17 mouse cellular contexts compared by ENCODE assay signal in the genomic region with DNA sequence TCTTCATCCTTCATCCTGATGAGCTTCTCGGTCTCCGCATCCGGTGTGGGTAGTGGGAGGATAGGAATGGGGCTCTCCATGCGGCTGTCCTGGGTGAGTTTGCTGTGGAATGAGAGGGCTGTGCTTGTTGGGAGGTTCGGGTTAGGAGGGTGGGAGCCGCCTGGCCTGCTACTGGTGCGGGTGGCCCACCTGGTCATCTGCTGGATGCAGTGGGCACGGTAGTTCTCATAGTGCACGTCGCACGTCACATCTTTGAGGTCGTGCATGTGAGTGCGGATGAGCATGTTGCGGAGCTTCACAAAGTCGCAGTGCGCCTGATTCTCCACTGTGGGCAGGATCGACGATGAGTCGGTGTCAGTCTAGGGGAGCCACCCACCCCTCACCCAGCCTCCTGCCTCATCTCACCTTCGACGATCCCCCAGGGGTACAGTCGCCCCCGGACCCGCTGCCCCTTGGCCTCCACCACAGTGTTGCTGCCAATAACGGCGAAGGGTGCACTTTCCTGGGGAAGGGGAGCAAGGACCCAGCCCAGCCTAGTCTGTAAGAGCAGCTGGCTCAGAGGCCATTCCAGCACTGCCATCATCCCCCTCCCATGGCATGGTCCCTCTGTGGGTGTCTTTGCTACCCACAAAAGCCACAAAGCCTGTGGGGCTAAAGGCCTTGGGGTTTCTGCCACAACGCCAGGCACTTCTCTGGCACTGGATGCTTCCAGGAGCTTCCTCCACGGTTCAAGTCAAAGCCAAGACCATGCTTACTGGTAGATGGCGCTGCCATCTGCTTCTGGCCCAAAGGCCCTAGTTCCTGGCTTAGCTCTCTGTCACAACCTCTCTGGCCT. TPM values are rescaled to one million over a fixed set of nuclear protein-coding genes. Genes with fewer than 3 reads are reported as not detected.
DNase-seq lines count a peak whose midpoint lies in the region; ATAC-seq and TF ChIP-seq lines count a peak whose summit lies in the region.
"Had no signal": no experiment of that assay in that cellular context is flagged by ENCODE, and none has a peak within 500 bp of the region (broad histone marks: within the 10 kb centered on the region; RNA-seq: fewer than 3 reads in every experiment).

No protein-coding gene starts in this region.

- peaks cover 100% of the 10 kb centered on the region for H3K27me3 ChIP-seq in limb, embryonic 10.5 days (ENCODE audit: low read depth, poor library complexity, severe bottlenecking)
- H3K27me3 ChIP-seq in kidney, embryonic 16.5 days (ENCODE audit: insufficient read depth, low read length), result peaks cover 99% of the 10 kb centered on the region

- no peak for ATAC-seq in CD4-positive, CD25-positive, alpha-beta regulatory T cell, adult 4 months
- no peak for ATAC-seq in kidney, embryonic 16.5 days (ENCODE audit: low FRiP score, low TSS enrichment)
- ATAC-seq: activated CD4-positive, CD25-positive, alpha-beta regulatory T cell, adult 4 months; inflammation-experienced regulatory T-cells, adult 6 months had no signal

- WGBS in limb, embryonic 10.5 days, result 9% methylated on average over 29 of the region's 29 CpGs
- WGBS in kidney, embryonic 16.5 days, result 42% methylated on average over 29 of the region's 29 CpGs

- no peak overlapping the region for H3K4me2 ChIP-seq in kidney, embryonic 16.5 days (replicated peaks; ENCODE audit: low read depth, low read length)

- 0 out of 2 replicates have a peak, but pooled peaks have one; percentile 8 for TF ChIP-seq CTCF in layer of hippocampus, adult 2 months (conservative IDR thresholded peaks at IDR 0.05)

- peak; percentile 19 for DNase-seq in CD4-positive, CD25-positive, alpha-beta regulatory T cell, adult 2 months (ENCODE audit: low read depth, low spot score)
- DNase-seq in layer of hippocampus, adult 2 months (ENCODE audit: low spot score in 2 of 2), result no peak
- no peak for DNase-seq in layer of hippocampus, postnatal 36 days
- peak; percentile 46 for DNase-seq in right cerebral cortex, adult 18-20 months
- no peak for DNase-seq in right cerebral cortex, postnatal 14 days
- DNase-seq in limb, embryonic 10.5 days (ENCODE audit: low spot score), result no peak
- DNase-seq: embryo, embryonic 11 days; heart, postnatal 36 days; kidney, postnatal 25 days; lung, adult 2 months had no signal

- peaks cover 29% of the 10 kb centered on the region for H3K36me3 ChIP-seq in limb, embryonic 10.5 days
- no peaks in the 10 kb centered on the region; the same call in 1 of the 2 replicates for H3K36me3 ChIP-seq in kidney, embryonic 16.5 days (ENCODE audit: insufficient read depth, low read length)

- H3K4me3 ChIP-seq in layer of hippocampus, adult 2 months, result no peak overlapping the region
- 0 out of 2 replicates have a peak overlapping the region, but pooled peaks have one; percentile 2 for H3K4me3 ChIP-seq in limb, embryonic 10.5 days
- no peak overlapping the region for H3K4me3 ChIP-seq in kidney, embryonic 16.5 days (ENCODE audit: low read length)

- H3K4me1 ChIP-seq in limb, embryonic 10.5 days, result peaks cover 41% of the 10 kb centered on the region
- H3K4me1 ChIP-seq in kidney, embryonic 16.5 days (ENCODE audit: insufficient read depth, low read length), result peaks cover 29% of the 10 kb centered on the region

- no peaks in the 10 kb centered on the region for H3K9me3 ChIP-seq in limb, embryonic 10.5 days (replicated peaks)
- H3K9me3 ChIP-seq in kidney, embryonic 16.5 days (ENCODE audit: low read length), result no peaks in the 10 kb centered on the region

- H3K27ac ChIP-seq in layer of hippocampus, adult 2 months, result peak overlapping the region; percentile 48
- H3K27ac ChIP-seq in limb, embryonic 10.5 days, result no peak overlapping the region
- H3K27ac ChIP-seq in kidney, embryonic 16.5 days (ENCODE audit: low read length), result no peak overlapping the region

- no peak overlapping the region for H3K9ac ChIP-seq in kidney, embryonic 16.5 days (replicated peaks; ENCODE audit: low read length)

RNA-seq across cellular contexts. Expression of a gene that starts 0.9 kb away (rescaled TPM):
- not detected for polyA plus RNA-seq in CD4-positive, CD25-positive, alpha-beta regulatory T cell, adult 4 months (2017; shearing (Covaris generic))
- total RNA-seq in layer of hippocampus, adult 2 months (2021), result 1 to 10 TPM; 1.0 to 1.4 TPM
- 1 to 10 TPM in 1 of 2 experiments, under 1 TPM in 1; 0.85 to 1.2 TPM for total RNA-seq in layer of hippocampus, postnatal 36 days (2021)
- 1.8 and 2.8 TPM in 2 replicates for polyA plus RNA-seq in limb, embryonic 10.5 days (2016; fragmentation: Nextera tagmentation; extraction: Ambion mirVana)
- 0.96 and 1.3 TPM in 2 replicates for polyA plus RNA-seq in kidney, embryonic 16.5 days (2015; fragmentation: Nextera tagmentation; extraction: Ambion mirVana)
- polyA plus RNA-seq: activated CD4-positive, CD25-positive, alpha-beta regulatory T cell, adult 4 months; inflammation-experienced regulatory T-cells, adult 6 months had no signal

RNA-seq across cellular contexts. Expression of a gene that starts 3.1 kb away (rescaled TPM):
- not detected for polyA plus RNA-seq in CD4-positive, CD25-positive, alpha-beta regulatory T cell, adult 4 months (2017; shearing (Covaris generic))
- 100 to 1,000 TPM; 207 to 223 TPM for total RNA-seq in layer of hippocampus, adult 2 months (2021)
- total RNA-seq in layer of hippocampus, postnatal 36 days (2021), result 100 to 1,000 TPM; 172 to 185 TPM
- 2.3 and 4.7 TPM in 2 replicates for polyA plus RNA-seq in limb, embryonic 10.5 days (2016; fragmentation: Nextera tagmentation; extraction: Ambion mirVana)
- 2.1 and 2.6 TPM in 2 replicates for polyA plus RNA-seq in kidney, embryonic 16.5 days (2015; fragmentation: Nextera tagmentation; extraction: Ambion mirVana)
- total RNA-seq: megakaryocyte-erythroid progenitor cell, adult 5-6 weeks had no signal
- polyA plus RNA-seq: activated CD4-positive, CD25-positive, alpha-beta regulatory T cell, adult 4 months; inflammation-experienced regulatory T-cells, adult 6 months; thymus, postnatal 0 days had no signal

RNA-seq across cellular contexts. Expression of a gene that starts 6.6 kb away (rescaled TPM):
- polyA plus RNA-seq in CD4-positive, CD25-positive, alpha-beta regulatory T cell, adult 4 months (2017; shearing (Covaris generic)), result 1 to 10 TPM in 1 of 2 experiments, under 1 TPM in 1; 0.36 to 1.5 TPM
- 100 to 1,000 TPM; 560 to 619 TPM for total RNA-seq in layer of hippocampus, adult 2 months (2021)
- total RNA-seq in layer of hippocampus, postnatal 36 days (2021), result 100 to 1,000 TPM; 548 to 589 TPM
- polyA plus RNA-seq in limb, embryonic 10.5 days (2016; fragmentation: Nextera tagmentation; extraction: Ambion mirVana), result 19.4 and 29.1 TPM in 2 replicates
- polyA plus RNA-seq in kidney, embryonic 16.5 days (2015; fragmentation: Nextera tagmentation; extraction: Ambion mirVana), result 17.9 and 21.4 TPM in 2 replicates

RNA-seq across cellular contexts. Expression of a gene that starts 32.7 kb away (rescaled TPM):
- not detected for polyA plus RNA-seq in CD4-positive, CD25-positive, alpha-beta regulatory T cell, adult 4 months (2017; shearing (Covaris generic))
- 1 to 10 TPM; 1.4 to 1.5 TPM for total RNA-seq in layer of hippocampus, adult 2 months (2021)
- total RNA-seq in layer of hippocampus, postnatal 36 days (2021), result 1 to 10 TPM; 1.3 to 1.5 TPM
- polyA plus RNA-seq in limb, embryonic 10.5 days (2016; fragmentation: Nextera tagmentation; extraction: Ambion mirVana), result 1.1 and 1.7 TPM in 2 replicates
- 0.26 and 0.32 TPM in 2 replicates for polyA plus RNA-seq in kidney, embryonic 16.5 days (2015; fragmentation: Nextera tagmentation; extraction: Ambion mirVana)
- total RNA-seq: megakaryocyte-erythroid progenitor cell, adult 5-6 weeks; MEL had no signal
- polyA plus RNA-seq: activated CD4-positive, CD25-positive, alpha-beta regulatory T cell, adult 4 months; inflammation-experienced regulatory T-cells, adult 6 months had no signal

Comparison
In these comparisons a context has a peak if more than half of its experiments do, and no peak if none do; other contexts are left out.
1. DNase-seq: peak in CD4-positive, CD25-positive, alpha-beta regulatory T cell, adult 2 months (single experiment) and right cerebral cortex, adult 18-20 months (single experiment); none in layer of hippocampus, adult 2 months (0 of 2), layer of hippocampus, postnatal 36 days (0 of 2), right cerebral cortex, postnatal 14 days (single experiment) and limb, embryonic 10.5 days (single experiment).